Mouse (Mus musculus) embryonic facial prominence, embryonic 10.5 days (tissue): ENCODE data around the gene Eps8. TPM values are rescaled to one million over a fixed set of nuclear protein-coding genes. Genes with fewer than 3 reads are reported as not detected.
A peak's percentile ranks its signal among the peaks of the same experiment; 100 is the strongest.
"Not testable (repeated sequence)": the region's sequence is repeated elsewhere in the genome, so short reads cannot be mapped to it uniquely, and the experiment has no call there.

Experiments
- DNase-seq: peaks from one replicate; pipeline ENCODE4 v3.0.0-alpha.2; 2017; ENCODE audit warnings: low spot score
- H3K27ac ChIP-seq: fragments of 300-500 bp; sonication (generic); replicated peaks from 2 replicates; pipeline ENCODE4 v1.5.1; 2016; ENCODE audit warnings: mild to moderate bottlenecking
- H3K27me3 ChIP-seq: fragments of 300-500 bp; sonication (generic); replicated peaks from 2 replicates; pipeline ENCODE4 v1.6.1; 2016; ENCODE audit warnings: low read depth, mild to moderate bottlenecking; ENCODE audit not compliant: poor library complexity, severe bottlenecking
- H3K36me3 ChIP-seq: fragments of 300-500 bp; sonication (generic); replicated peaks from 2 replicates; pipeline ENCODE4 v1.6.1; 2016; ENCODE audit warnings: mild to moderate bottlenecking, moderate library complexity
- H3K4me1 ChIP-seq: fragments of 300-500 bp; sonication (generic); 2 replicates; pipeline ENCODE4 v1.6.1; 2016
- H3K4me3 ChIP-seq: fragments of 300-500 bp; sonication (generic); 2 replicates; pipeline ENCODE4 v1.5.1; 2016; ENCODE audit warnings: mild to moderate bottlenecking, moderate library complexity
- H3K9me3 ChIP-seq: fragments of 300-500 bp; sonication (generic); 2 replicates; pipeline ENCODE4 v1.6.1; 2016; ENCODE audit warnings: mild to moderate bottlenecking
- WGBS: fragments of 180-500 bp; shearing (Covaris S2); methylation state at CpG from one replicate; pipeline ENCODE4 v1.1.7; 2016; 5-methylcytosine and 5-hydroxymethylcytosine counted together
- polyA plus RNA-seq: library from polyadenylated mRNA; unstranded; fragments of >200 nt; fragmentation: Nextera tagmentation; extraction: Ambion mirVana; gene quantifications from 2 replicates; pipeline ENCODE4 v1.2.1, GENCODE M21; 2016

Gene Eps8
- polyA plus RNA-seq, 1 experiment from 2014 or later = 8.2 TPM

GRCm38 (mm10) chr6:137470901-137471598 lies 183.6 kb downstream of the Eps8 start:
- peak; percentile 35 for DNase-seq
- Histone ChIP-seq H3K4me1 (peaks cover 12% of the 10 kb centered on the region), H3K27me3 (no peaks in the 10 kb centered on the region), H3K27ac (peak overlapping the region; percentile 40; the same call in 1 of the 2 replicates), H3K9me3 (peaks cover 2% of the 10 kb centered on the region; the same call in 1 of the 2 replicates), H3K36me3 (no peaks in the 10 kb centered on the region), H3K4me3 (no peak overlapping the region)
- 72% methylated on average over 11 of the region's 11 CpGs for WGBS

- no peak for DNase-seq
- H3K9me3 ChIP-seq = no peaks in the 10 kb centered on the region
- no peaks in the 10 kb centered on the region for H3K36me3 ChIP-seq
- H3K4me1 ChIP-seq = peaks cover 12% of the 10 kb centered on the region
- H3K27ac ChIP-seq = no peak overlapping the region
- no peak overlapping the region for H3K4me3 ChIP-seq
- WGBS = 95% methylated on average over 4 of the region's 4 CpGs
- H3K27me3 ChIP-seq = no peaks in the 10 kb centered on the region
Measured at GRCm38 (mm10) chr6:137469541-137469940, 185.1 kb downstream of the Eps8 start.

GRCm38 (mm10) chr6:137467696-137468095 lies 187.0 kb downstream of the Eps8 start:
- Histone ChIP-seq H3K36me3 (no peaks in the 10 kb centered on the region), H3K27me3 (no peaks in the 10 kb centered on the region), H3K4me3 (no peak overlapping the region), H3K4me1 (peaks cover 12% of the 10 kb centered on the region), H3K27ac (no peak overlapping the region), H3K9me3 (no peaks in the 10 kb centered on the region)
- no peak for DNase-seq
- whole genome bisulfite sequencing = 91% methylated on average over 3 of the region's 3 CpGs

GRCm38 (mm10) chr6:137466256-137466655 lies 188.4 kb downstream of the Eps8 start:
- Histone ChIP-seq H3K9me3 (no peaks in the 10 kb centered on the region), H3K4me3 (no peak overlapping the region), H3K4me1 (peaks cover 8% of the 10 kb centered on the region), H3K36me3 (no peaks in the 10 kb centered on the region), H3K27ac (no peak overlapping the region), H3K27me3 (no peaks in the 10 kb centered on the region)
- no peak for DNase-seq
- 72% methylated on average over 2 of the region's 2 CpGs for WGBS

- no peak overlapping the region for H3K27ac ChIP-seq
- H3K9me3 ChIP-seq = no peaks in the 10 kb centered on the region
- H3K4me1 ChIP-seq = no peaks in the 10 kb centered on the region
- no peak for DNase-seq
- no peak overlapping the region for H3K4me3 ChIP-seq
- WGBS = 65% methylated on average over 2 of the region's 2 CpGs
- H3K36me3 ChIP-seq = no peaks in the 10 kb centered on the region
- H3K27me3 ChIP-seq = no peaks in the 10 kb centered on the region
Measured at GRCm38 (mm10) chr6:137465253-137465652, 189.4 kb downstream of the Eps8 start.

GRCm38 (mm10) chr6:137463771-137464170 lies 190.9 kb downstream of the Eps8 start:
- no peak for DNase-seq
- H3K27me3 ChIP-seq = no peaks in the 10 kb centered on the region

GRCm38 (mm10) chr6:137458136-137458535 lies 196.5 kb downstream of the Eps8 start:
- Histone ChIP-seq H3K4me1 (peaks cover 12% of the 10 kb centered on the region), H3K27me3 (0 out of 2 replicates have a peak, but pooled peaks cover 5% of the 10 kb centered on the region), H3K36me3 (no peaks in the 10 kb centered on the region), H3K27ac (no peak overlapping the region), H3K9me3 (no peaks in the 10 kb centered on the region), H3K4me3 (no peak overlapping the region)
- WGBS = 83% methylated on average over 7 of the region's 7 CpGs
- no peak for DNase-seq

More at GRCm38 (mm10) chr6:137463771-137464170, 190.9 kb downstream of the Eps8 start:
- H3K36me3 ChIP-seq = no peaks in the 10 kb centered on the region
- no peak overlapping the region for H3K27ac ChIP-seq
- 89% methylated on average over 5 of the region's 5 CpGs for WGBS
- no peaks in the 10 kb centered on the region for H3K9me3 ChIP-seq
- no peak overlapping the region for H3K4me3 ChIP-seq
- no peaks in the 10 kb centered on the region for H3K4me1 ChIP-seq

- DNase-seq = no peak
- Histone ChIP-seq H3K4me1 (peaks cover 12% of the 10 kb centered on the region), H3K4me3 (no peak overlapping the region), H3K9me3 (no peaks in the 10 kb centered on the region), H3K36me3 (no peaks in the 10 kb centered on the region), H3K27ac (no peak overlapping the region), H3K27me3 (0 out of 2 replicates have a peak, but pooled peaks cover 5% of the 10 kb centered on the region)
- 47% methylated on average over 7 of the region's 7 CpGs for WGBS
Measured at GRCm38 (mm10) chr6:137457210-137457609, 197.5 kb downstream of the Eps8 start.

- Histone ChIP-seq H3K27me3 (0 out of 2 replicates have a peak, but pooled peaks cover 5% of the 10 kb centered on the region), H3K27ac (no peak overlapping the region), H3K36me3 (no peaks in the 10 kb centered on the region), H3K4me3 (no peak overlapping the region), H3K9me3 (no peaks in the 10 kb centered on the region), H3K4me1 (peaks cover 12% of the 10 kb centered on the region)
- WGBS = 71% methylated on average over 7 of the region's 7 CpGs
- DNase-seq = no peak
Measured at GRCm38 (mm10) chr6:137456064-137456463, 198.6 kb downstream of the Eps8 start.

- peak; percentile 41 for DNase-seq
- no peak overlapping the region for H3K4me3 ChIP-seq
- peaks cover 12% of the 10 kb centered on the region for H3K4me1 ChIP-seq
- H3K27ac ChIP-seq = peak overlapping the region; percentile 65
- no peaks in the 10 kb centered on the region for H3K9me3 ChIP-seq
- H3K27me3 ChIP-seq = 0 out of 2 replicates have a peak, but pooled peaks cover 5% of the 10 kb centered on the region
- WGBS = 13% methylated on average over 10 of the region's 10 CpGs
- no peaks in the 10 kb centered on the region for H3K36me3 ChIP-seq
Measured at GRCm38 (mm10) chr6:137455537-137456041, 199.1 kb downstream of the Eps8 start.

GRCm38 (mm10) chr6:137446116-137446515 lies 208.6 kb downstream of the Eps8 start:
- WGBS = 76% methylated on average over 7 of the region's 7 CpGs
- not testable (repeated sequence) for H3K9me3 ChIP-seq, H3K27ac ChIP-seq, DNase-seq, H3K36me3 ChIP-seq, H3K27me3 ChIP-seq, H3K4me3 ChIP-seq, H3K4me1 ChIP-seq

GRCm38 (mm10) chr6:137443089-137443488 lies 211.6 kb downstream of the Eps8 start:
- 90% methylated on average over 12 of the region's 12 CpGs for WGBS
- Histone ChIP-seq H3K27me3 (no peaks in the 10 kb centered on the region), H3K36me3 (no peaks in the 10 kb centered on the region), H3K9me3 (no peaks in the 10 kb centered on the region), H3K4me1 (peaks cover 7% of the 10 kb centered on the region; the same call in 1 of the 2 replicates), H3K4me3 (no peak overlapping the region), H3K27ac (no peak overlapping the region)
- no peak for DNase-seq
